Mouse (Mus musculus) spleen, adult 2 months (tissue): ENCODE measurements around the gene Gm40193. TPM values are rescaled to one million over a fixed set of nuclear protein-coding genes. Genes with fewer than 3 reads are reported as not detected.
"Not testable (repeated sequence)": the region's sequence is repeated elsewhere in the genome, so short reads cannot be mapped to it uniquely, and the experiment has no call there.

Experiments used
- DNase-seq, 2 experiments: peaks; one replicate each; pipeline versions ENCODE4 v3.0.0 to v3.0.0-alpha.2; 2012 to 2021; ENCODE audit warnings: low spot score in 2 of 2, low read depth in 1 of 2
- H3K27ac ChIP-seq: fragments of 200-500 bp; 2 replicates; pipeline ENCODE4 v1.5.1; 2012; ENCODE audit warnings: low read length, inconsistent platforms; ENCODE audit not compliant: insufficient read depth
- H3K27me3 ChIP-seq: fragments of 200-500 bp; 2 replicates; pipeline ENCODE4 v1.6.1; 2012; ENCODE audit warnings: mild to moderate bottlenecking, moderate library complexity, low read length, inconsistent platforms; ENCODE audit not compliant: control insufficient read depth, insufficient read depth
- H3K36me3 ChIP-seq: fragments of 200-500 bp; 2 replicates; pipeline ENCODE4 v1.6.1; 2012; ENCODE audit warnings: mild to moderate bottlenecking, low read length, inconsistent platforms; ENCODE audit not compliant: control insufficient read depth, insufficient read depth
- H3K4me1 ChIP-seq: fragments of 200-500 bp; 2 replicates; pipeline ENCODE4 v1.6.1; 2011; ENCODE audit warnings: inconsistent platforms; ENCODE audit not compliant: control insufficient read depth, insufficient read depth, insufficient read length
- H3K4me3 ChIP-seq: fragments of 200-500 bp; 2 replicates; pipeline ENCODE4 v1.5.1; 2011; ENCODE audit warnings: mild to moderate bottlenecking, inconsistent platforms; ENCODE audit not compliant: insufficient read depth, insufficient read length; ENCODE audit errors: extremely low read depth
- CTCF ChIP-seq: fragments of 200-500 bp; IDR thresholded peaks from 2 replicates; pipeline ENCODE4 v1.5.1; 2011; ENCODE audit warnings: mild to moderate bottlenecking, inconsistent platforms; ENCODE audit not compliant: insufficient read depth, insufficient read length, insufficient replicate concordance; ENCODE audit errors: extremely low read depth
- POLR2A ChIP-seq: fragments of 200-500 bp; IDR thresholded peaks from 2 replicates; pipeline ENCODE4 v1.6.1; 2011; ENCODE audit warnings: low read depth, low read length, inconsistent platforms
- WGBS: fragments of 180-500 bp; shearing (Covaris S2); methylation state at CpG from one replicate; pipeline ENCODE4 v1.1.7; 2018; 5-methylcytosine and 5-hydroxymethylcytosine counted together
- polyA plus RNA-seq: library from polyadenylated mRNA; depleted of rRNA; stranded (reverse); fragments of >200 nt; gene quantifications from 2 replicates; pipeline ENCODE4 v1.2.3, GENCODE M21; 2012

Gm40193 gene
- polyA plus RNA-seq, 1 experiment: not detected

DNA sequence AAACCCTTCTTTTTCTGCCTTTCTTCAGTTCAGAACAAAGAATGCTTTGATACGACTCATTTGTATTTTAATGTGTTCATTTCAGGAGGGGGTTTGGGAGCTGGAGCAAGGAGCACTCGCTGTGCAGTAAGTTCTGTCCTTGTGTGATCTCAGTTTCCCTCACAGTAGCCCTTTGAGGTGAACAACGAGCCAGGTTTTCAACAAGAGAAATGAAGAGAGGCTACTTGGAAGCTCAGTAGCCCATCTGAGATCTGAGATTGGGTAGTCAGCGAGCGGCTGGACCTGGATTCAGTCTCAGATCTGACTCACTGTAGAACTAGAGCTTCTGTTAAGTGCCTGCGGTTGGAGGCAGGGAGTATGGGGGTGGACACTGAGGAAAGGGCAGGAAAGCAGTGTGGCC lies 41.1 kb upstream of the Gm40193 start:
- 95% methylated on average over 6 of the region's 6 CpGs for WGBS
- TF ChIP-seq CTCF (no peak), POLR2A (no peak)
- Histone ChIP-seq H3K27me3 (no peaks in the 10 kb centered on the region), H3K36me3 (peaks cover 5% of the 10 kb centered on the region), H3K4me3 (no peak overlapping the region), H3K27ac (no peak overlapping the region), H3K4me1 (peaks cover under 1% of the 10 kb centered on the region; the same call in 1 of the 2 replicates)
- no peak for DNase-seq

DNA sequence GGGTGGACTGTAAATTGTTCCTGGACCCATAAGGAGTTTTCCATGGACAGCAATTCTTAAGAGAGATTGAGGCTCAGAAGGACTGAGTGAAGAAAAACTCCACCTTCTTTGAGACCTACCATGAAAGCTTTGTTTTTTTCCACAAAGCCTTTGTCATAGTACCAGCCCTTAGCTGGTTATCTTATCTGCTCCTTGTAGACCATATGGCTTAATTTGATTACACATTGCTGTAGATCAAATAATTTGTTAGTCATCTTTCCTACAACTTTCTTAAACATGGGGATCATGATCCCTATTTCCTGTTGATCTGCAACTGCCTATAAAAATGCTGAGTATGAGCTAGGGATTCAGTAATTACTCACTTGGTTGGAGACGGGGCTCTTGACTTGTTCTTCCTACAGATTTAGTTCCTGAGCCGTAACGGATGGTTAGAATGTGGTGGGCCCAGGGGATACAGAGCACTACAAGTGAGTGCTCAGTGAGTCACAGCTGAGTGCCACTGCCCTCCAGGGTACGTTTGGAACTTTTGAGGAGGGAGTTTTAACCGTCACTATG lies 39.7 kb upstream of the Gm40193 start:
- DNase-seq: no peak
- H3K4me1 ChIP-seq: no peaks in the 10 kb centered on the region; the same call in 1 of the 2 replicates
- no peak for TF ChIP-seq CTCF
- H3K4me3 ChIP-seq: no peak overlapping the region
- no peaks in the 10 kb centered on the region for H3K27me3 ChIP-seq
- H3K27ac ChIP-seq: no peak overlapping the region
- H3K36me3 ChIP-seq: peaks cover 5% of the 10 kb centered on the region
- WGBS: 67% methylated on average over 5 of the region's 5 CpGs

DNA sequence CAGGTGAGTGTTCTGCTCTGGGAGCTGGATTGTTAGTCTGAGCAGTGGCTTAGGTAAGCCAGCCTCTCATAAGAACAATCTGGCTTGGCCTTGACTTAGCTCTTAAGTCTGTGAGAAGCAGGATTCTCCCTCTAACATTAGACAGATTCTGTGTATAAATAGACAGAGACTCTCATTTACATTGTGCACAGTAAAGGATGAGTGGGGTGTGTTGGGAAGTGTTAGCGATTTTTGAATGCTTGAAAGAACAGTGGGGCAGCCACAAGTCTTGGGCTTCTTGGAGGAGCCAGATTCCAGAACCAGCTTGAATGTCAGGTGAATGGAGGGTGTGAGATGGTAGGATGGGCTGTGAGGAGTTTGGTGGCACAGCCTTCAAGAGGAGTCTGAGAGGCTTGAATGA lies 38.9 kb upstream of the Gm40193 start:
- H3K27ac ChIP-seq: no peak overlapping the region
- H3K27me3 ChIP-seq: no peaks in the 10 kb centered on the region
- H3K4me1 ChIP-seq: no peaks in the 10 kb centered on the region; the same call in 1 of the 2 replicates
- peaks cover 5% of the 10 kb centered on the region for H3K36me3 ChIP-seq
- WGBS: 92% methylated on average over 1 of the region's 1 CpGs
- TF ChIP-seq POLR2A (no peak), CTCF (no peak)
- no peak for DNase-seq
- no peak overlapping the region for H3K4me3 ChIP-seq

DNA sequence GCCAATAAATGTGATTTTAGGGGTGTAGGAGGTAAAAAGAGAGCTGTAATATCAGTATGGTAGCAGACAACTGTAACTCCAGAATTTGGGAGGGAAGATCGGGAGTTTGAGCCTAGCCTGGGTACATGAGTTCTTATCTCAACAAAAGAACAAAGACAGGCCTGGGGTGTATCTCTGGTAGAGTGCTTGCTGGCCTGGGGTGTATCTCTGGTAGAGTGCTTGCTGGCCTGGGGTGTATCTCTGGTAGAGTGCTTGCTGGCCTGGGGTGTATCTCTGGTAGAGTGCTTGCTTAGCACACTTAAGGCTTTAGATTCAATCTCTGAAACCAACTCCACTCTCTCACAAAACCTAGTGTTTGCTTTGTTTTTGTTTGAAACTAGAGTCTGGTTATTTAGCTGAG lies 37.9 kb upstream of the Gm40193 start:
- not testable (repeated sequence) for DNase-seq, H3K4me3 ChIP-seq, H3K27me3 ChIP-seq, H3K27ac ChIP-seq, H3K36me3 ChIP-seq, H3K4me1 ChIP-seq
- 90% methylated on average over 1 of the region's 1 CpGs for WGBS

DNA sequence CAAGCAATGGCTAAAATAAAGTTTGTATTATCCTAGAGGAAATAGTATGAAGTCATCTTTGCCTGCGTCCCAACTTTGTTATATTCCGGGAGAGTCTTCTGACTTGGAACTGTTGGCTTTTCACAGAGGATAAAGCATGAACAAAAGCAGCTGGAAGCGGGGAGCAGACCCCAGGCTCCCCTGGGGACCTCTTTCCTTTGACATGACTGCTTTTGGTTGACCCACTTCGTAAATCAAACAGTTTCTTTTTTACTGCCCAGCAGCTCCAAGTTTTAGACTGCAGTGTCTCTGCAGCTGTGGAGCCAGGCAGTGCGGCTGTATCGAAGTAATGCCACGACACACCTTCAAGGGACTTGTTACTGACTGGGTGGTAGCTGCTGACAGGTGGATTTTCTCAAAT lies 33.8 kb upstream of the Gm40193 start:
- no peak for DNase-seq
- Histone ChIP-seq H3K4me3 (no peak overlapping the region), H3K27ac (no peak overlapping the region), H3K4me1 (peaks cover 15% of the 10 kb centered on the region; the same call in 1 of the 2 replicates), H3K27me3 (no peaks in the 10 kb centered on the region), H3K36me3 (no peaks in the 10 kb centered on the region)
- 90% methylated on average over 7 of the region's 7 CpGs for WGBS
- no peak for TF ChIP-seq POLR2A
- TF ChIP-seq CTCF: no peak

DNA sequence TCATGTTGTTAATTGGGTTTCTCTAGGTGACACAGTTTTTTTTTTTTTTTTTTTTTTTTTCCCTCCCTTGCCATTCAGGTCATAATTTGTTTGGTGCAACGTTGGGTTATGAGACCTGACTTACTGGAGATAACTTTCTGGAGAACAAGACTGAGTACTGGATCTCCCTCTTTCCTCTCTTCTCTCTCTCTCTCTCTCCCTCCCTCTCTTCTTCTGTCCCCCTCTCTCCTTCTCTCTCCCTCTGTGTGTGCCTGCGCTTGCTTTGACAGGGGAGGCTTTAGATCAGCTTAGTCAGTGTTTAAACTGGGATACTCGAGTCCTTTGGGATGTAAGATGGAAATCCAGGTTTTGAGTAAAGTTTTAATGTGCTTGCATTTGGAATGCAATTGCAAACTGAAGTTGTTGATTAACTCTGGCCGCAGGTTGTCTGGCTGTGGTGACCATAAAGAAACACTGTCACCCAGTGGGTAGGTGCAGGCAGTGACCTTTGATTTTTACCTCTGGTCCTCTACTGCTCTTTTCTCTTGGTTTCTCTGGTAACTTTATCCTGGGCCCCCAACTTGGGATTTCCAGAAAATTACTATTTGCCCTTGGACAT lies 31.6 kb upstream of the Gm40193 start:
- Histone ChIP-seq H3K4me1 (peaks cover 15% of the 10 kb centered on the region; the same call in 1 of the 2 replicates), H3K27ac (no peak overlapping the region), H3K4me3 (no peak overlapping the region)

DNA sequence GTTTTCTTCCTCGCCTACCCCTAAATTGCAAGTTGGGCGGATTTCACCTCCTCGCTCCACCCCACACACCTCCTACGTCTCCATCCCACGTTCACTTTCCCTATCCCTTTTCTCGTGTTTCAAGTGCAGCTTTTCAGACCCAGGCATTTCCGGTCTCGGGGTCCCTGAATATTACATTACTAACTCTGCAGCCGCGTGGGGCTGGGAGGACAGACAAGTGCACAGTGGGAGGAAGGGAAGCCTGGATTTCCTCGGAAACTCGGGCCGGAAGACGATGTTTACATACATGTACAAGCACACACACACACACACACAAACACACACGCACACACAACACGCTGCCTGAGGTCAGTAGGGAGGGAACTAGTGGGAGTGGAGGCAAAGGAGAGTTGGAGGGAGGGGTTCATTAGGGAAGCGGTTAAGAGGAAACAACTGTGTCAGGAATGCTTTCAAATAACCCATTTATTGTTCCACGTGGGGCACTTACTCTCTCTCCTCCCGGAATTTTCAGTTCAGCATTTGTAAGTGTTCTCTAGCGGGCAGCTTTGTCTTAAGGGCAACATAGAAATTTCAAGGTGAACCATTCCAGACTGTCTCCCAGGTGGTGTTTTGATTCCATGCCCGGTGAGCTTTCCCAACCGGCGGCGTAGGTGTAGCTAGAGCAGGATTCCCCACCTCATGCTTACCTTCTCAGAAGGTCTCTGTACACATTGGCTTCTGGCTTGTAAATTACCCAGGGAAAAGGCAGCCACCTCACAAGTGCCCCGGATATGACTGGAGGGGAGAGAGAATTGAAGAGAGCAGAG lies 30.9 kb upstream of the Gm40193 start:
- WGBS: 8% methylated on average over 25 of the region's 25 CpGs
- Histone ChIP-seq H3K27ac (peak overlapping the region; percentile 13; the same call in 1 of the 2 replicates), H3K36me3 (no peaks in the 10 kb centered on the region), H3K27me3 (no peaks in the 10 kb centered on the region), H3K4me1 (peaks cover 15% of the 10 kb centered on the region; the same call in 1 of the 2 replicates), H3K4me3 (peak overlapping the region; percentile 95)
- peak in 1 of 2 experiments; percentile 18 for DNase-seq
- TF ChIP-seq POLR2A: no peak
- no peak for TF ChIP-seq CTCF

More for the DNA sequence above, 31.6 kb upstream of the Gm40193 start:
- no peaks in the 10 kb centered on the region for H3K36me3 ChIP-seq
- TF ChIP-seq POLR2A (no peak), CTCF (no peak)
- WGBS: 64% methylated on average over 4 of the region's 4 CpGs
- no peaks in the 10 kb centered on the region for H3K27me3 ChIP-seq
- no peak for DNase-seq
